Mouse (Mus musculus) 416B (cell line): ENCODE results near the gene Col4a3bp.
A peak's percentile ranks its signal among the peaks of the same experiment; 100 is the strongest.

Source experiments
- DNase-seq: peaks from one replicate; pipeline ENCODE4 v3.0.0; 2011; ENCODE audit warnings: low read depth

The Col4a3bp gene

DNA sequence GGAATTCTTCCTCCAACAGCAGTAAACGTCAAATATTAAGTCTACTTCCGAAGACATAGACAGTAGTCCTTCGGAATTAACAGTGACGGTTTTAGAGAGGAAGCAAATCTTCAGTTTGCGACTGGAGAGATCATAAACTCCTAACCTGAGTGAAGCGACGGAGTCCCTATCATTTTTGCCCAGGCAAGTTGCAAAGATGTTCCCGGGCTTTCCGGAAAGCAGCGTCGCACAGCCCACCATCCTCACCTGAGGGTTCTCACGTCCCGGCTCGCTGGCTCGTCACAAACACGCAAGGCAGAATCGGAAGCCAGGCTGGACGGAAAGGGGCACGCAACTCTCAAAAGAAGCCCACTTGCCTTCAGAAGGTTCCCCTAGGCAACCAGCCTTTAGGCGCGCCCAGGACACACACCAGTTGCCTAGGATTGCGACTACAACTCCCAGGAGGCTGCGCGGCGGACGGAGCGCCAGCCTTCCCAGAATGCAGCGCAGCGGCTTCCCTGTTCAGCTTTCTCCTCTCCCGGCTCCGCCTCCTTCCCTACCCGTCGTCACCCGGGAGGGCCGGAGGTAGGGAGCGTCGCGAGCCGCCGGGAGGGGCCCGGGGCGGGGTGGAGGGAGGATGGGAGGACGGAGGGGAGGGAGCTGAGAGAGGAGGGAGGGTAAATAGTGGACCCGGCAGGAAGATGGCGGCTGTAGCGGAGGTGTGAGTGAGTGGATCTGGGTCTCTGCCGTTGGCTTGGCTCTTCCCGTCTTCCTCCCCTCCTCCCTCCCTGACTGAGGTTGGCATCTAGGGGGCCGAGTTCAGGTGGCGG is at the start of gene Col4a3bp, which contains the start of gene Polk:
Gene Col4a3bp, plus strand, starts transcription at position 538 of the 809 bp plus-strand sequence.
Gene Polk, minus strand, starts transcription at position 499 of the 809 bp plus-strand sequence.
- peak; percentile 96 for DNase-seq

- DNase-seq = peak; percentile 24
These were observed 45.8 kb upstream of the Col4a3bp start for GRCm38 (mm10) chr13:96496630-96497029.

- DNase-seq = no peak
These were observed 42.5 kb upstream of the Col4a3bp start for GRCm38 (mm10) chr13:96499891-96500290.

- no peak for DNase-seq
These were observed 36.8 kb upstream of the Col4a3bp start for GRCm38 (mm10) chr13:96505661-96506060.

- peak; percentile 56 for DNase-seq
These were observed 36.1 kb upstream of the Col4a3bp start for GRCm38 (mm10) chr13:96506313-96506712.

GRCm38 (mm10) chr13:96507541-96507940 is 34.9 kb upstream of the Col4a3bp start:
- no peak for DNase-seq

DNA sequence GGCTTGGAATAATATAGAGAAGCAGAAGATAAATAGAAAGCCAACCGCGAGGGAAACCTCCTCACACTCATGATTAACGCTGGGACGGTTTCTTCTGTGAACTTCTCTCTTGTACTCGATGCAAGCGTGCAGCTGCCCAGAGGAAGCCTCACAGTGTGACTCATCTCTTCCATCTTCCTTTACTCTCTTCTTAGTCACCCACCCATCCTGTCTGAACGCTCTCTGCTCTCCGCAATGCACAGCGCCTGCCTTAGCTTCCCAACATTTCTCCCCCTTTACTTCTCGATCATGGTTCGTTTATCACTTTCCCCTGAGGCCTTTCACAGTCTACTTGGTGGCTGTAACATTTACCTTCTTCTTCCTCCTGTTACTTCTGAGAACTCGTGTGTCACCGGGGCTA is 31.8 kb upstream of the Col4a3bp start:
- DNase-seq = peak; percentile 98

DNA sequence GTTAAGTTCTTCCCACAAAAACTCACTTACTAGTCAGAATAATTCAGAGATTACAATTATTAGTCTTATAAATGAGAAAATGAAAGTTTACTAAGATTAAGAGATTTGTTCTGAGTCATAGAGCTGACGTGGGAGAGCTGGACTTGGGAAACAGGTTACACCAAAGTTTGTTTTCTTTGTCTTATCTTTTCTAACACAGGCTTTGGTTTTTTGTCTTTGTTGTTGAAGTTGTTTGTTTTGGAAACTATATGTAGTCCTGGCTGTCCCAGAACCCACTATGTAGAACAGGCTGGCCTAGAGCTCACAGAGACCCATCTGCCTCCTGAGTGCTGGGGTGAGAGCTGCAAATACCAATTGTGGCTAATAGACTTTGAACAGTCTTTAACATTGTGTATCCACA is 31.2 kb upstream of the Col4a3bp start:
- peak; percentile 84 for DNase-seq

- peak; percentile 54 for DNase-seq
These were observed 30.5 kb upstream of the Col4a3bp start for GRCm38 (mm10) chr13:96511893-96512292.

DNA sequence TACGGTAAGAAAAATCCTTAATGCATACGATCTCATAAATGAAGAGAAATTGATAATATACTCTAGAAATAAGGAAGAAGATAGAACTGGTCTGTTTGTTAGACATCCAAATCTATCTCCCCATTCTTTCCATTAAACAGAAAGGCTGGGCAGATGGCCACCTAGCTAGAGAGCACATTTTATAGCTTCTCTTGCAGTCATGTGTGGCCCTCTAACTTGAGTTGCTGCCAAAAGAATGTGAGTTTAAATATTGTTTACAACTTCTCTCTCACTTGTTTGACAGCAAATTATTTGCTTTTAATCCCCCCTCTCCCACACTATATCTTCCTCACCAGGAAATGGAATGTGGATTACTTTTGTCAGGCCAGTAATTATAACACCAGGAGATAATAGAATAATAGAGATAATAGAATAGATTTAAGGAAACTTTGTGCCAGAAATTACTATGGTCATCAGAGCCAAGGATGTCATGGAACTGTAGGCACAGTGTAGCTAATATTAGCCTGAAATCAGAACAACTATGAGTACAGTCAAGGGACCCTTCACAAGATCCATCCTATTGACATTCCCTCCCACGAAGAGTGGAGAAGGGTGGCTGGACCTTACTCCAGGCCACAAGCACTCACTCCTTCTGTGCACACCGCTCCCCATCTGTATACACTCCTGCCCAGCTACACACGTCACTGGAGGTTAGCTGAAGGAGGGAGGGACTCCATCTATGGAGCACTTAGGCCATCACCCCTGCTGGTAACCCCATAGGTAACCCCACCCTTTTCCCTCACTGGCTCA is 28.1 kb upstream of the Col4a3bp start:
- DNase-seq = no peak

GRCm38 (mm10) chr13:96516249-96516648 is 26.2 kb upstream of the Col4a3bp start:
- DNase-seq = no peak

DNA sequence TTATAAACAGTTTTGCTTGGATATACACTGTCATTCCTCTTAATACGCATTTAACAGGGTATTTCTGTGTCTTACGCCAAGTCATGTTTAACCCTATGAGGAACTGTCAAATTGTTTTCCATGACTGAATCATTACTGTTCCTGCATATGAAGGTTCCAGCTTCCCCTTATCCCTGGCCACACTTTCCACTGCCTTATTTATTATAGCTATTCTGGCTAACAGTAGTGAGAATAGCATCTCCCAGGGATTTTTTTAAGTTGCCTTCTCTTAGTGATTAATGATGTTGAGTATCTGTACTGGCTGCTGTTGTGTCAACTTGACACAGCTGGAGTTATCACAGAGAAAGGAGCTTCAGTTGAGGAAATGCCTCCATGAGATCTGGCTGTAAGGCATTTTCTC is 25.1 kb upstream of the Col4a3bp start:
- DNase-seq = no peak

- DNase-seq = no peak
These were observed 21.1 kb upstream of the Col4a3bp start for GRCm38 (mm10) chr13:96521294-96521693.

DNA sequence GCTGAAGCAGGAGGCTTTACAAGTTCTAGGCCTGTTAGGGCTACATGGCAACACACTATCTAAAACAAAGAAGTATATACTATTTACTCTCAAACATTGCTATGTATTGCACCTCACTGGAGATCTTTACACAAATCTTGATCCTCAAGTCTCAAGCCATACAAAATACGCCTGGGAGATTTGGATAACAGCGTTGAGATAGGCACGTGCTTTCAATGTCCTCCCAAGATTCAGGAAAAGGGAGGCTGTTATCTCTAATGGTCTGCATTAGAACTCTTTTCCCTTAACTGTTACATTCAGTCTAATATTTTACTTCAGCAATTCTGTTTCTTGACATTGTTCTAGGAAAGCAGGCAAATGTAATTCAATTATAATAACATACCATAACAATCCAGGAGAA is 15.4 kb upstream of the Col4a3bp start:
- no peak for DNase-seq

- no peak for DNase-seq
These were observed 14.6 kb upstream of the Col4a3bp start for GRCm38 (mm10) chr13:96527856-96528255.

DNA sequence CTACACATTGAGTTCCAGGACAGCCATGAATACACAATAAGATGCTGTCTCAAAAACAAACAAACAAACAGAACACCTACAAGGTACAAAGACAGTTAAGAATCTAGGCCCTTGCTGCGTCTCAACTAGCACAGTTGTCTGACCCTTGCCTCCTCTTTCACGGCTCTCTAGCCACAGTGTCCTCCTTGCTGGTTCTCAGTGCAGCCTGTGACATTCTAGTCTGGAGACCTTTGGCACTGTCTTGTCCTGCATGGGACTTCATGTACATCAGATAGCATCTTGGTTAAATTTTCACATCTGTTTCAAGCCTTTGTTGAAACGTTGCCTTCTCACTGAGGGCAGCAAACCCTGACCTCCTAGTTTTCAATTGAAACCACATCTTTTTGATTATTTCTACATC is 13.6 kb upstream of the Col4a3bp start:
- no peak for DNase-seq

GRCm38 (mm10) chr13:96529542-96529941 is 12.9 kb upstream of the Col4a3bp start:
- DNase-seq = no peak

DNA sequence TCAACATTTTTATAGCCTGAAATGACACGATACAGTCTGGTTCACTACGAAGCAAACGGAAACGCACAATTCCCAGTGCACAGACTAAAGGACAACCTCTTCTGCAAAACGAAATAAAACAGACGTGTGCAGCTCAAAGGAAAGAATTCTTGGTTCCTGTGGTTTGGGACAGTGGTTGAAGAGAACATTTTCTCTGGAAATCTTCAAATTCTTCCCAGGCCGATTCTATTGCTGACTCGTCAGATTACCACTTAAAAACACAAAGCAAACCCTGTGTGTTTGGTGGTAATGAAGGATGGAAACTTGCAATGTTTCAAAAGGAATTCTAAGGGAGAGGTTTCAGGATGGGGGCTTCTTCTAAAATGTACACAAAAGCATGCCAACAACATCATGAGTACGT is 12.4 kb upstream of the Col4a3bp start:
- DNase-seq = no peak

DNA sequence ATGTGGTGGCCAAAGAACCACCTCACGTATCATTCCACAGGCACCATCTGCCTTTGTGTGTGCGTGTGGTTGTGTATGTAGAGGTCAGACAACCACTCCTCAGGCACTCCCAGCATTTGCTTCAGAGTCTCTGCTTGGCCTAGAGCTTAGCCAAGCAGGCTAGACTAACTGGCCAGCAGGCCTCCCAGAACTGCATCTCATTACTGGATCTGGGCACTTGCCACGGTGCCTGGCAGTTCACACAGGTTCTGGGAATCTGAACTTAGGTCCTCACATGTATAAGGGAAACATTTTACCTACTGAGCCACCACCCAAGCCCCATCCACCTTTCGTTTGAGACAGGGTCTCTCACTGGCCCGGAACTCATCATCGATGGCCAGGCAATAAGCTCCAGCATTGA is 10.2 kb upstream of the Col4a3bp start:
- no peak for DNase-seq

DNA sequence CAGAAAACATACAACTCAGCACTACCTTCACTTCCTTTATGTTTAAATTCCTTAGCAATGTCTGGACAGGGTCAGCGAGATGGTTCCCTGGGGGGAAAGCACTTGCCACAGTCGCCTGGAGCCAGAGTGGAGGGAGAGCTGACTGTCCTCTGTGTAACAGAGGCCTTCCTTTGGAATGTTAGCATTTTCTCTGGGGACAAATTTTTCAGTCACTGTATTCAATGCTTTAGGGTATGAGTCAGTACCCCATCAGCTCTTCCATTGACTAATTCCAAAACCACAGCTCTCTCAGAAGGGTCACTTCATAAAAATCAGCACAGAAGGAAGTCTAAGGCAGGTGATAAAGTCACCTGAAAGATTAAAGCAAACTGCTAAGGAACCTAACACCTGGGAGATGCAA is 8.7 kb upstream of the Col4a3bp start:
- DNase-seq = peak; percentile 60

GRCm38 (mm10) chr13:96536821-96537572 is 5.4 kb upstream of the Col4a3bp start:
- peak; percentile 70 for DNase-seq

DNA sequence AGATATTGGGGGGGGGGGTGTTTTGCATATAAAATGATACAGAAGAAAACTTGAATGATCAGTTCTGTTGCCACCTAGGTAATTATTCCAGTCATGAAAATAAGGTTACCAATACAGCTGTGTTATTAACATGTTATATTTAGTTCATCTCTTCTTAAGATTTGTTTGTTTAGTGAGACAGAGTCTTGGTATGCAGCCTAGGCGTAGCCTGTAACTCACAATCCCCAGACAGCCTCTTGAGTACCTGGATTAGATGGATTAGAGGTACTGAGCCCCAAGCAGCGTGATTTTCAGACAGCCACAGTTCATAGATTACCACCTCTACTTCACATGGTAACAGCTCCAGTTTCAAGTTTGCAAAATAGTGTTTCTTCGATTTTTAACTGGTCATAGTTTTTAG is 4.3 kb upstream of the Col4a3bp start:
- no peak for DNase-seq
